Mouse (Mus musculus) kidney, adult 2 months (tissue): ENCODE measurements around the gene Bmpr1b. TPM values are rescaled to one million over a fixed set of nuclear protein-coding genes. Genes with fewer than 3 reads are reported as not detected.

Experiments used
- DNase-seq: peaks from one replicate; pipeline ENCODE4 v3.0.0; 2021
- H3K27ac ChIP-seq: fragments of 200-500 bp; 2 replicates; pipeline ENCODE4 v1.5.1; 2012; ENCODE audit warnings: low read depth, low read length, control low read depth, inconsistent platforms; ENCODE audit not compliant: insufficient read depth
- H3K27me3 ChIP-seq: fragments of 200-500 bp; replicated peaks from 2 replicates; pipeline ENCODE4 v1.6.1; 2012; ENCODE audit warnings: mild to moderate bottlenecking, moderate library complexity, low read length, inconsistent platforms; ENCODE audit not compliant: control insufficient read depth, insufficient read depth
- H3K36me3 ChIP-seq: fragments of 200-500 bp; 2 replicates; pipeline ENCODE4 v1.6.1; 2012; ENCODE audit warnings: mild to moderate bottlenecking, moderate library complexity, low read length, inconsistent platforms; ENCODE audit not compliant: control insufficient read depth, insufficient read depth
- H3K4me1 ChIP-seq: fragments of 200-500 bp; 2 replicates; pipeline ENCODE4 v1.6.1; 2011; ENCODE audit warnings: low read length; ENCODE audit not compliant: control insufficient read depth, insufficient read depth
- H3K4me3 ChIP-seq: fragments of 200-500 bp; 2 replicates; pipeline ENCODE4 v1.5.1; 2011; ENCODE audit warnings: mild to moderate bottlenecking, low read depth, low read length, control low read depth; ENCODE audit not compliant: insufficient read depth
- CTCF ChIP-seq: fragments of 200-500 bp; conservative IDR thresholded peaks from 2 replicates; pipeline ENCODE4 v1.5.1; 2011; ENCODE audit warnings: low read depth, mild to moderate bottlenecking, control low read depth, low read length, moderate library complexity, mixed read lengths; ENCODE audit not compliant: insufficient read depth, insufficient read length
- POLR2A ChIP-seq: fragments of 200-500 bp; IDR thresholded peaks from one replicate; pipeline ENCODE4 v1.6.1; 2011; ENCODE audit warnings: low read depth, low read length, control low read depth
- WGBS: fragments of 180-500 bp; shearing (Covaris S2); methylation state at CpG from one replicate; pipeline ENCODE4 v1.1.7; 2018; 5-methylcytosine and 5-hydroxymethylcytosine counted together
- polyA plus RNA-seq: library from polyadenylated mRNA; depleted of rRNA; stranded (reverse); fragments of >200 nt; gene quantifications from 2 replicates; pipeline ENCODE4 v1.2.3, GENCODE M21; 2012

Gene Bmpr1b
- polyA plus RNA-seq, 1 experiment = 2.0 TPM

DNA sequence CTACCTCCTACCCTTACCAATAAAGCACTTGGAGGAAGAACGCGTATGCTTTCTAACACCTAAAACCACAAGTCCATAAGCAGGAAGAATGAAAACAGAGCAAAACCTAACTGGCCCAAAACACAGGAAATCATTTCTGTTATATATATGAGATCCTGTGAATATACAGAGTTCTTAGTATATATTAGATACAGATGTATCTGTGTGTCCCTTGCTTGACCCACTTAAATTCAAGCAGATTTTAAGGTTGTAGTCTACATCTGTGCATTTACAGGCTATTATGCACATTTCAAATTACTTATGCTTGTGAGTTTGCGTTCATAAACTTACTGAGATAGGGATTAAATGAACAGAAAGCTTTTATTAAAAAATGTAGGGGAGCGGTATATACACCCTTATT lies 271.5 kb downstream of the Bmpr1b start:
- TF ChIP-seq POLR2A (no peak), CTCF (no peak)
- WGBS = 96% methylated on average over 4 of the region's 4 CpGs

DNA sequence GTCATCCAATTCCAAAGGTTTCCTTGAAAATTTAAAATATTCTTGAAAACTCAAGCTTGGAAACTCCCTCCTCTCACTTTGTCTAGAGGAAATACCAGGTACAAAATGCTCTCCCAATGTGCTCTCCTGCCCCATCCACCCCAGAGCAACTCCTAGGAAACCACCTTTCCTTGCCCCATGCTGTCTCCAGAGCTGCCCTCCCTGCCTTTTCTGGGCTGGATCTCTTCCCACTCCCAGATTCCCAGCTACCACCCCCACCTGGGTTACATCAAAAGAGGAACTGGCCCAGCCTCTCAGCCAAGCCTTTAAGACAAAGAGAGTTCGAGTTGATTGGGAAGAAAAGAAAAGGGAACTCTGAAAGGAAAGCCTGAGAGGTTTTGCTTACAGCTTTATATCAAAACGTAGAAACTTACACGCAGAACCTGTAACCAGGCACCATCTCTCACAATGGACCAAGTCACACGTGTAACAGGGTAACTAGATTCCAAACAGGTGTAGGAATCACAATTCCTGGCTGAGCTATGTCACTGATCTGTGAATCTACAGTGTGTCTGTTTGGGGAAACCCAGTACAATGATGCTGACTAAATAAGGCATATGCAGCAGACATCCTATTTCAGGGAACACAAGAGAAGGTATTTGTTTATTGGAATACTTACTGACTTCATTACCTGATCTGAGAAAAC lies 272.2 kb downstream of the Bmpr1b start:
- 51% methylated on average over 4 of the region's 4 CpGs for WGBS
- H3K4me1 ChIP-seq = no peaks in the 10 kb centered on the region
- no peak for DNase-seq
- no peaks in the 10 kb centered on the region for H3K36me3 ChIP-seq
- no peak overlapping the region for H3K27ac ChIP-seq
- H3K27me3 ChIP-seq = no peaks in the 10 kb centered on the region
- no peak for TF ChIP-seq POLR2A
- no peak for TF ChIP-seq CTCF
- H3K4me3 ChIP-seq = no peak overlapping the region

More for the DNA sequence above, 271.5 kb downstream of the Bmpr1b start:
- Histone ChIP-seq H3K4me3 (no peak overlapping the region), H3K4me1 (no peaks in the 10 kb centered on the region), H3K36me3 (no peaks in the 10 kb centered on the region), H3K27me3 (no peaks in the 10 kb centered on the region), H3K27ac (no peak overlapping the region)
- no peak for DNase-seq

DNA sequence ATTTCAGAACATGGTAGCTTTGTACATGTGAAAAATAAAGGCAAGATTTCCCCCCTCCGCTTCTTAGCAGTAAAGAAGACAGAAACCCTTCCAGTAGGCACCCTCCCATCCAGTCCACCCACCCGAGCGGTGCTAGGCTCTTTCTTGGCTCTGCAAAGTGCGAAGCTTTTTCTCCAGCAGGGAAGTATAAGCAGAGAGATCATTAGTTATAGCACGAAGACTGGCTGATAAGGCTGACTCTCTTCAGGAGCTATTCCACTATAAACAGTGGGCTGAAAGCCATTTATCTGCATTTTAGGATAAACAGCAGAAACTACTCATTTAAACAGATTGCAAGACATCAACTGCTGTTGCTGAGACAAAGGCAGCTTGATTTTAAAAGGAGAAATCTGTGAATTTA lies 274.1 kb downstream of the Bmpr1b start:
- no peak overlapping the region for H3K4me3 ChIP-seq
- no peaks in the 10 kb centered on the region for H3K36me3 ChIP-seq
- H3K27me3 ChIP-seq = no peaks in the 10 kb centered on the region
- H3K27ac ChIP-seq = no peak overlapping the region
- DNase-seq = no peak
- WGBS = 76% methylated on average over 5 of the region's 5 CpGs
- TF ChIP-seq CTCF (no peak), POLR2A (no peak)
- no peaks in the 10 kb centered on the region for H3K4me1 ChIP-seq

- no peak for TF ChIP-seq CTCF
- no peak for TF ChIP-seq POLR2A
- H3K36me3 ChIP-seq = no peaks in the 10 kb centered on the region
- no peak for DNase-seq
- H3K27ac ChIP-seq = no peak overlapping the region
- no peak overlapping the region for H3K4me3 ChIP-seq
- no peaks in the 10 kb centered on the region for H3K27me3 ChIP-seq
- H3K4me1 ChIP-seq = no peaks in the 10 kb centered on the region
- WGBS = 52% methylated on average over 4 of the region's 4 CpGs
Observed at GRCm38 (mm10) chr3:141890668-141891067, 278.6 kb downstream of the Bmpr1b start.

GRCm38 (mm10) chr3:141887476-141888274 lies 281.6 kb downstream of the Bmpr1b start:
- Histone ChIP-seq H3K36me3 (no peaks in the 10 kb centered on the region), H3K27me3 (no peaks in the 10 kb centered on the region), H3K27ac (no peak overlapping the region), H3K4me1 (no peaks in the 10 kb centered on the region), H3K4me3 (no peak overlapping the region)
- 31% methylated on average over 4 of the region's 4 CpGs for WGBS
- TF ChIP-seq POLR2A (no peak), CTCF (no peak)
- peak; percentile 11 for DNase-seq

DNA sequence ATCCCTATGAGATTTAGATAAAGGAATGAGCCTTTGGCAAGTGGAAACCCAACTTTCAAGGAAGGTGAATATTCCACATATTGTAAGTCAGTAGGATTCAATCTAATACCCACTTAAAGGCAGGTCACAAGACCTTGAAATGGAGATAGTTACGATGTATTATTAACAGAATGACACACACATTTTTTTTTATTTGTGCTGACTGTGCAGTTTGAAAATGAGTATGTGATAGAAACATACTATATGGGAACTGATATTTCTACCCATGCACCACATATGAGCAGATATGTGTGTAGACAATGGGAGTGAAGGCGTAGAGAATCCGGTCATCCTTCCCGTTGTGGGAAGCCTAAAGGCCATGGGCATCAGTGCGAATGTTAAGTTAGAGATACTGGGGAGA lies 285.0 kb downstream of the Bmpr1b start:
- Histone ChIP-seq H3K36me3 (no peaks in the 10 kb centered on the region), H3K4me3 (no peak overlapping the region), H3K27me3 (no peaks in the 10 kb centered on the region), H3K27ac (no peak overlapping the region), H3K4me1 (no peaks in the 10 kb centered on the region; the same call in 1 of the 2 replicates)
- 96% methylated on average over 5 of the region's 5 CpGs for WGBS
- DNase-seq = no peak
- TF ChIP-seq CTCF = no peak
- no peak for TF ChIP-seq POLR2A

DNA sequence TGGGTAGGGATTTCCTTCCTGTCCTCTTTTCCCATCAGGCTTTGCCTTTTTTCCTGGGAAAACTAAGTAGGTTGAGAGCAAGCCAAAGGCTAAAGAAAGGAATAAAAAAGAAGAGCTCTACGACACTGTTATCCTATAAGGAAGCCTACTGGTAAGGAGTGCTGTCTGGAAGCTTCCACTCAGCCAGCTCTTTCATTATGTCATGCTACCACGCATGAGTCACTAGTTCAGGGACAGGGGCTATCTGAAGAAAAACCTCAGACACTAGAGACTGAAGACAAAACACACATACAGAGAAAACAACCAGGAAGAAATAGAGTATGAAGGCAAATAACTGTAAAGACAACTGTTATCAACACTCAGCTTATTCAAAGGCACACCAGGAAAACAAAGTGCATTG lies 286.7 kb downstream of the Bmpr1b start:
- no peak overlapping the region for H3K4me3 ChIP-seq
- no peaks in the 10 kb centered on the region for H3K27me3 ChIP-seq
- no peaks in the 10 kb centered on the region; the same call in 1 of the 2 replicates for H3K4me1 ChIP-seq
- 74% methylated on average over 2 of the region's 2 CpGs for WGBS
- TF ChIP-seq POLR2A = no peak
- TF ChIP-seq CTCF = no peak
- no peaks in the 10 kb centered on the region for H3K36me3 ChIP-seq
- DNase-seq = no peak
- no peak overlapping the region for H3K27ac ChIP-seq
